Mouse (Mus musculus) forebrain, embryonic 15.5 days (tissue): ENCODE results near the gene Tnfaip2. TPM values are rescaled to one million over a fixed set of nuclear protein-coding genes. Genes with fewer than 3 reads are reported as not detected.

ENCODE experiments used
- ATAC-seq: fragments of 200-750 bp; cut with Nextera tagmentation; replicated peaks from 2 replicates; pipeline ENCODE4 v1.8.0; 2017; ENCODE audit warnings: mild to moderate bottlenecking, moderate TSS enrichment, moderate library complexity
- H3K27ac ChIP-seq: fragments of 300-500 bp; sonication (generic); replicated peaks from 2 replicates; pipeline ENCODE4 v1.5.1; 2015; ENCODE audit warnings: mild to moderate bottlenecking, inconsistent platforms
- H3K27me3 ChIP-seq: fragments of 300-500 bp; sonication (generic); 2 replicates; pipeline ENCODE4 v1.6.1; 2015; ENCODE audit warnings: inconsistent platforms
- H3K36me3 ChIP-seq: fragments of 300-500 bp; sonication (generic); 2 replicates; pipeline ENCODE4 v1.6.1; 2015; ENCODE audit warnings: mild to moderate bottlenecking, inconsistent platforms
- H3K4me1 ChIP-seq: fragments of 300-500 bp; sonication (generic); 2 replicates; pipeline ENCODE4 v1.6.1; 2015; ENCODE audit warnings: inconsistent platforms
- H3K4me2 ChIP-seq: fragments of 300-500 bp; sonication (generic); replicated peaks from 2 replicates; pipeline ENCODE4 v1.6.1; 2015; ENCODE audit warnings: mild to moderate bottlenecking, inconsistent platforms
- H3K4me3 ChIP-seq: fragments of 300-500 bp; sonication (generic); 2 replicates; pipeline ENCODE4 v1.5.1; 2015; ENCODE audit warnings: mild to moderate bottlenecking, inconsistent platforms
- H3K9ac ChIP-seq: fragments of 300-500 bp; sonication (generic); replicated peaks from 2 replicates; pipeline ENCODE4 v1.6.1; 2015; ENCODE audit warnings: mild to moderate bottlenecking, inconsistent platforms
- H3K9me3 ChIP-seq: fragments of 300-500 bp; sonication (generic); 2 replicates; pipeline ENCODE4 v1.6.1; 2016; ENCODE audit warnings: inconsistent platforms
- WGBS: fragments of 180-500 bp; shearing (Covaris S2); methylation state at CpG from one replicate; pipeline ENCODE4 v1.1.7; 2015; ENCODE audit warnings: mixed read lengths; 5-methylcytosine and 5-hydroxymethylcytosine counted together
- polyA plus RNA-seq: library from polyadenylated mRNA; unstranded; fragments of >200 nt; fragmentation: Nextera tagmentation; extraction: Ambion mirVana; gene quantifications from 2 replicates; pipeline ENCODE4 v1.2.1, GENCODE M21; 2015

Gene Tnfaip2
- polyA plus RNA-seq = 0.51 and 1.1 TPM in 2 replicates

DNA sequence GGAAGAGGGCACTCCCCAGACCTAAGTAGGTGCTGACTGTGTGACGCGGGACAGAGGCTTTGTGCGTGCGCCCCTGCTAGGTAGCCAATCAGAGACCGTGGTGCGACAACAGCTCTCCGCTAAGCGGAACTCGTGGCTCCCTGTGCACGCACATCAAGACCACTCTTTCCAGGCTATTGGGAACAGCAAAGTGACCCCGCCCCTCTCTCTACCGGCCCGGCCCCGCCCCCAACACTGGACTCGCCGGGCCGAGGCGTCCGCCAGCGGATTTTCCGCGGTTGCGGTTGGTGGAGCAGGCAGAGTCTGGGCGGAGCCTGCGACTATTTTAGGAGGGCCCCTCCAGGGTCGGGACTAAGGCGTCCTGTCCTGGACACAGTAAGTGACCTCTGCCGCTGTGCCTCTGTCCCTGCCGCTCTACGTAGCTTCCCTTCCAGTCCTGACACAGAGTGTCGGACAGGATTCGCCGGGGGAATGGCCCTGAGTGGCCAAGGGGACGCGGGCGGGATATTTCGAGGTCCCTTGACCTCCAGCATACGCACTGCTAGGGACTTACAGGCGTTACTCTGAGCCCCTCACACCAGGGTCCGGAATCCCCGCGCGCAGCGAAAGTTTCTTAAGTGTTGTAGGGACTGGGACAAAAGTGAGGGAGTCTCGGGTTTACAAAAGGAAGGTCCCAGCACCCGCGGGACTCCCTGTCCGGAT, at the start of gene Tnfaip2:
Tnfaip2 (plus strand) TSS at position 161 of the 702 bp plus-strand sequence.
- Histone ChIP-seq H3K36me3 (no peaks in the 10 kb centered on the region), H3K27me3 (peaks cover 70% of the 10 kb centered on the region), H3K9me3 (no peaks in the 10 kb centered on the region), H3K4me3 (peak within 1 kb of the TSS; percentile 37), H3K27ac (no peak within 1 kb of the TSS), H3K4me1 (peaks cover 19% of the 10 kb centered on the region), H3K9ac (no peak within 1 kb of the TSS), H3K4me2 (peak within 1 kb of the TSS; percentile 57)
- under 1% methylated on average over 48 of the region's 48 CpGs for WGBS
- ATAC-seq = peak; percentile 57

DNA sequence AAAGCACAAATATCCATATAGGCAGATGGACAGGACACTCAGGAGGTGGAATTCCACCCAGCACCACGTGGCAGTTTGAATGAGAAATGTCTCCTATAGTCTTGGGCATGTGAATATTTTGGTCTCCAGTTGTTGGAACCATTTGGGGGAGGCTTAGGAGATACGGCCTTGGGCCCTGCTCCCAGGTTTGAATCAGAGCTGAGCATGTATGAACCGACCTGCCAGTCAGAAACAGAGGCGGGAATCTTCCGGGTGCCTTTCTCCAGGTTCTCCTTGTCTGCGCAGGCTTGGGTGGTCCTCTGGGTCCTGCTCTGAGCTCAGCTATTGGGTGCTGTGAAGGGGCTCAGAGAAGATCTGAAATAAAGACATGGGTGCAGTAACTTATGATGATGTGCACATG, 48.3 kb upstream of the Tnfaip2 start:
- ATAC-seq = no peak
- no peak overlapping the region for H3K4me3 ChIP-seq
- WGBS = 86% methylated on average over 6 of the region's 6 CpGs
- H3K4me2 ChIP-seq = no peak overlapping the region
- no peaks in the 10 kb centered on the region for H3K9me3 ChIP-seq
- H3K4me1 ChIP-seq = no peaks in the 10 kb centered on the region
- H3K27me3 ChIP-seq = no peaks in the 10 kb centered on the region
- H3K36me3 ChIP-seq = no peaks in the 10 kb centered on the region
- no peak overlapping the region for H3K27ac ChIP-seq
- H3K9ac ChIP-seq = no peak overlapping the region

- WGBS = 68% methylated on average over 5 of the region's 5 CpGs
- H3K36me3 ChIP-seq = no peaks in the 10 kb centered on the region
Measured at GRCm38 (mm10) chr12:111396997-111397396, 45.3 kb upstream of the Tnfaip2 start.

GRCm38 (mm10) chr12:111401454-111402184, 40.6 kb upstream of the Tnfaip2 start:
- Histone ChIP-seq H3K4me3 (no peak overlapping the region), H3K27me3 (0 out of 2 replicates have a peak, but pooled peaks cover 6% of the 10 kb centered on the region), H3K27ac (no peak overlapping the region), H3K9ac (no peak overlapping the region), H3K9me3 (no peaks in the 10 kb centered on the region), H3K36me3 (no peaks in the 10 kb centered on the region), H3K4me1 (peaks cover 3% of the 10 kb centered on the region), H3K4me2 (no peak overlapping the region)
- WGBS = 27% methylated on average over 15 of the region's 15 CpGs
- peak; percentile 69; the same call in 1 of the 2 replicates for ATAC-seq

More at GRCm38 (mm10) chr12:111396997-111397396, 45.3 kb upstream of the Tnfaip2 start:
- H3K9me3 ChIP-seq = no peaks in the 10 kb centered on the region
- ATAC-seq = no peak
- no peak overlapping the region for H3K4me3 ChIP-seq
- H3K4me1 ChIP-seq = peaks cover 2% of the 10 kb centered on the region; the same call in 1 of the 2 replicates
- no peak overlapping the region for H3K9ac ChIP-seq
- no peak overlapping the region for H3K27ac ChIP-seq
- no peaks in the 10 kb centered on the region for H3K27me3 ChIP-seq
- no peak overlapping the region for H3K4me2 ChIP-seq

GRCm38 (mm10) chr12:111404880-111405279, 37.4 kb upstream of the Tnfaip2 start:
- WGBS = 70% methylated on average over 10 of the region's 10 CpGs
- H3K9me3 ChIP-seq = no peaks in the 10 kb centered on the region
- peaks cover 10% of the 10 kb centered on the region for H3K27me3 ChIP-seq
- H3K4me3 ChIP-seq = no peak overlapping the region
- no peak overlapping the region for H3K9ac ChIP-seq
- no peak overlapping the region for H3K27ac ChIP-seq
- H3K4me1 ChIP-seq = peaks cover 15% of the 10 kb centered on the region
- no peaks in the 10 kb centered on the region for H3K36me3 ChIP-seq
- H3K4me2 ChIP-seq = no peak overlapping the region
- ATAC-seq = no peak

DNA sequence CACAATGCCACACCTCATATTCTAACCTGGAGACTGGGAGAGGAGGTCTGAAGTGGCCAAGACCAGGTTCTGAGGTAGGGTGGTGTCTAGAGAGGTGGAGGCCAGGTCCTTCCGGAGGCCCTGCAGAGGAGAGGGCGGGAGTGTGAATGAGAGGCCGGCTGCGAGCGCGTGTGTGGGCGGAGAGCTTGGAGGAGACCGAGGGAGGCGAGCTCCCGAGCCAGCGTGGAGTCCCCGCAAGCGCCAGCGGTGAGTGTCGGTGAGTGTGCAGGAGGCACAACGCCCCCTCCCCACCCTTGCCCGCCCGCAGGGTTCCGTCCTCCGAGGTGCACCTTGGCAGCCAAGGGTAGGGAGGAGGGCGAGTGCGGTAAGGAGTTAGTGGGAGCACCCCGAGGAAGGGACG, 35.6 kb upstream of the Tnfaip2 start, which contains the start of gene Lbhd2:
Lbhd2 (plus strand) TSS at position 188 of the 400 bp plus-strand sequence.
- Histone ChIP-seq H3K9ac (no peak within 1 kb of the TSS), H3K27me3 (peaks cover 10% of the 10 kb centered on the region), H3K27ac (no peak within 1 kb of the TSS), H3K4me1 (peaks cover 19% of the 10 kb centered on the region), H3K4me2 (peak within 1 kb of the TSS; percentile 31), H3K36me3 (no peaks in the 10 kb centered on the region), H3K4me3 (no peak within 1 kb of the TSS), H3K9me3 (no peaks in the 10 kb centered on the region)
- WGBS = 2% methylated on average over 24 of the region's 24 CpGs
- ATAC-seq = no peak

GRCm38 (mm10) chr12:111409583-111409982, 32.7 kb upstream of the Tnfaip2 start:
- peaks cover 10% of the 10 kb centered on the region for H3K27me3 ChIP-seq
- no peak overlapping the region for H3K4me2 ChIP-seq
- WGBS = 3% methylated on average over 5 of the region's 5 CpGs
- H3K4me1 ChIP-seq = peaks cover 35% of the 10 kb centered on the region
- no peak overlapping the region for H3K4me3 ChIP-seq
- H3K9me3 ChIP-seq = no peaks in the 10 kb centered on the region
- H3K27ac ChIP-seq = 0 out of 2 replicates have a peak overlapping the region, but pooled peaks have one; percentile 26
- H3K36me3 ChIP-seq = no peaks in the 10 kb centered on the region
- peak; percentile 53 for ATAC-seq
- H3K9ac ChIP-seq = no peak overlapping the region

DNA sequence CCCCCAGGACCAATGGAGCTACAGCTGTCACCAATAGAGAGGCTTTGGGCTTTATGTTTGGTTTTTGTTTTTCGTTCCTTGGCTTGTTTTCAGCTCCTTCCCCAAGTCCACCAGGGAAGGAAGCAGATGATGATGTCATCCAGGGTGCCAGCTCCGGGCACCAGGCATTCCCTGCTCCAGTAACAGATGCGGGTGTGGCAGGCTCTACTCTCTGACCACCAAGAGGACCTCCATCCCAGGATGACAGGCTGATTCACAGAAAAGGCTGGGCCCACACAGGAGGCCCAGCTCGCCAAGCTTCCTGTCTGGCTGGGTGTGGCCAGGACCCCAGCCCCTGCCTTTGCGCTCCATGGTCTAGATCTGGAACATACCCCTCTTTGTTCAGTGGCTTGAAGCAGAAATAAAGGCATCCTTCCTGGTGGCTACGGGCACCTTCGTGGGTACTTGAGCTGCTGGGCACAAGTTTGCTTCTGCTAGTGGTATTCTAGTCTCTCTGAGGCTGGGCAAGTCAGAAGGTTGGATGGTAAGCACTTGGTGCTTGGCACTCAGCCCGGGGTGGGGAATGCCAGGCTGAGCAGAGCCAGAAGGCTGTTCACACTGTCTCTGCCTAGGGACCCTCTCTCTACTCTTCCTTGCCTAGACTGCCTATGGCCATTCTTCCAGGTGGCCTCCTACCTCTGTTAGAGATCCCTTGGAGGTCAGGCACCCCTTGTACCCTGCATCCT, 30.5 kb upstream of the Tnfaip2 start:
- WGBS = 72% methylated on average over 8 of the region's 8 CpGs
- no peak overlapping the region for H3K4me2 ChIP-seq
- no peaks in the 10 kb centered on the region for H3K9me3 ChIP-seq
- no peak overlapping the region for H3K27ac ChIP-seq
- H3K27me3 ChIP-seq = peaks cover 2% of the 10 kb centered on the region
- no peak for ATAC-seq
- H3K36me3 ChIP-seq = no peaks in the 10 kb centered on the region
- no peak overlapping the region for H3K4me3 ChIP-seq
- peaks cover 35% of the 10 kb centered on the region for H3K4me1 ChIP-seq
- no peak overlapping the region for H3K9ac ChIP-seq

DNA sequence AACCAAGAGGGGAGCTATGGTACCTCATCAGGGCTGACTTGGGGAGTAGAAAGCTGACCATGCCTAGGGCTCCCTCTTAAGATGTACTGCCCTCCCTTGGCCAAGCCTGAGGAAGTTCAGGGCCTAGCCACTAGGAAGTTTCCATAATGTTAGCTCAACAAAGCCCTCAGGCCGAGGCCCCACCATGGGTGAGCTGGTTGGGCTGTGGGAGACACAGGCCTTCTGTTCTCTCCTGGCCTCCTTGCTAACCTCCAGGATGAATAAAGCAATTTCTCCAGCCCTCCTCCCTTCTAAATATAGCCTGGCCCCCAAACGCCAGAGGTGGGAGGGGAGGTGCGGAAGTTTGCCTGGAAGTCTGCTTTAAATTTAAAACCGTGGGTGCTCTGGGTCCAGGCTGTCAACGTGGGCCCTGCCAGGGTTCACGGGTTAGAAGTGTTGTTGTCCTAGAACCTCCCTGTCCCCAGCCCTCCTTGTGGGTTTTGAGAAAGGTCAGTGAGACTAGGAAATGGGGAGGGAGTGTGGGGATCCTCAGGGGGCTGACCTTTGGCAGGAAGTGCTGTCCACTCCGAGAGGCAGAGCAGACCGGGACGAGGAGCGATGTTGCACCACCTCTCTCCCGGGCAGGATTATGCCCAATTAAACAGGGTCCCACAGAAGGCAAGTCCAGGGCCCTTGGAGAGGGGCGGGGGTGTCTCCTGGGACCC, 29.5 kb upstream of the Tnfaip2 start:
- peaks cover 38% of the 10 kb centered on the region for H3K4me1 ChIP-seq
- no peak; the same call in none of the 2 replicates for ATAC-seq
- H3K27ac ChIP-seq = no peak overlapping the region
- peak overlapping the region; percentile 31 for H3K9ac ChIP-seq
- WGBS = 25% methylated on average over 12 of the region's 12 CpGs
- H3K27me3 ChIP-seq = no peaks in the 10 kb centered on the region; the same call in 1 of the 2 replicates
- H3K9me3 ChIP-seq = no peaks in the 10 kb centered on the region
- peak overlapping the region; percentile 35 for H3K4me3 ChIP-seq
- H3K36me3 ChIP-seq = no peaks in the 10 kb centered on the region
- H3K4me2 ChIP-seq = peak overlapping the region; percentile 45

- H3K36me3 ChIP-seq = no peaks in the 10 kb centered on the region
- peak overlapping the region; percentile 31 for H3K9ac ChIP-seq
- peak; percentile 77 for ATAC-seq
- H3K4me1 ChIP-seq = peaks cover 38% of the 10 kb centered on the region
- WGBS = under 1% methylated on average over 20 of the region's 21 CpGs
- no peaks in the 10 kb centered on the region for H3K9me3 ChIP-seq
- H3K27ac ChIP-seq = no peak overlapping the region
- no peaks in the 10 kb centered on the region for H3K27me3 ChIP-seq
- H3K4me3 ChIP-seq = peak overlapping the region; percentile 35
- H3K4me2 ChIP-seq = peak overlapping the region; percentile 45
Measured at GRCm38 (mm10) chr12:111413300-111413699, 29.0 kb upstream of the Tnfaip2 start.
